Mouse (Mus musculus): ENCODE measurements around the gene Sdk1. TPM values are rescaled to one million over a fixed set of nuclear protein-coding genes. Genes with fewer than 3 reads are reported as not detected.
A peak's percentile ranks its signal among the peaks of the same experiment; 100 is the strongest.

Sdk1 gene
- polyA plus RNA-seq, 1 experiment from 2014 or later, result 0.73 TPM

GRCm38 (mm10) chr5:141689442-141690105, 448.3 kb downstream of the Sdk1 start:
- H3K27ac ChIP-seq (replicated peaks), result no peak overlapping the region
- no peaks in the 10 kb centered on the region for H3K27me3 ChIP-seq (ENCODE audit: low read depth, poor library complexity, severe bottlenecking)
- no peaks in the 10 kb centered on the region for H3K9me3 ChIP-seq (replicated peaks)
- 90% methylated on average over 12 of the region's 12 CpGs for WGBS
- no peak for DNase-seq (ENCODE audit: low spot score)
- H3K4me3 ChIP-seq, result no peak overlapping the region
- no peaks in the 10 kb centered on the region for H3K36me3 ChIP-seq
- peaks cover 17% of the 10 kb centered on the region for H3K4me1 ChIP-seq

DNA sequence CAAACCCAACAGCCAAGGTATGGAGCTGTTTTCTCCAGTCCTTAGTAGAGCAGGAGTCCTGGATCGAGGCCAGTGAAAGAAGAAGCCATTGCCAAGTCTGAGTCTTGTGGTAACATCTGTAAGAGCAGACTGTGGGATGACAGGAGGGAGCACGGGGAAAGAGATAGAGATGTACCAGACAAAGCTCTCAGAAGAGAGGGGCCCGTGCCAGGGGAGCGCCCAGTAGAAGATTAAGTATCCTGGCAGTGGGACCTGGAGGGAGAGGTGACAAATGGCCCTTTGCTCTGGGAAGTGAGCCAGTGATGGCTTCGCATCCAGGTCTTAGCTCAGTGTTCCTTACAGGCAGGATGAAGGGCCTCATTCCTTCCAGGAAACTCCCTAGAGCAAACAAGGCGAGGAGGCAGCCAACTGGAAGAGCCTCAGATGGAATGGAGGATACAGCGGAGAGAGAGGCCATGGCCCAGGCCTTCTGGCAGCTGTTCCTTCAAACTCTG, 450.2 kb downstream of the Sdk1 start:
- WGBS, result 92% methylated on average over 7 of the region's 7 CpGs
- H3K4me3 ChIP-seq, result no peak overlapping the region
- no peaks in the 10 kb centered on the region for H3K36me3 ChIP-seq
- peaks cover 23% of the 10 kb centered on the region for H3K4me1 ChIP-seq
- H3K27me3 ChIP-seq (ENCODE audit: low read depth, poor library complexity, severe bottlenecking), result no peaks in the 10 kb centered on the region
- H3K27ac ChIP-seq (replicated peaks), result no peak overlapping the region
- no peak for DNase-seq (ENCODE audit: low spot score)
- H3K9me3 ChIP-seq (replicated peaks), result no peaks in the 10 kb centered on the region

DNA sequence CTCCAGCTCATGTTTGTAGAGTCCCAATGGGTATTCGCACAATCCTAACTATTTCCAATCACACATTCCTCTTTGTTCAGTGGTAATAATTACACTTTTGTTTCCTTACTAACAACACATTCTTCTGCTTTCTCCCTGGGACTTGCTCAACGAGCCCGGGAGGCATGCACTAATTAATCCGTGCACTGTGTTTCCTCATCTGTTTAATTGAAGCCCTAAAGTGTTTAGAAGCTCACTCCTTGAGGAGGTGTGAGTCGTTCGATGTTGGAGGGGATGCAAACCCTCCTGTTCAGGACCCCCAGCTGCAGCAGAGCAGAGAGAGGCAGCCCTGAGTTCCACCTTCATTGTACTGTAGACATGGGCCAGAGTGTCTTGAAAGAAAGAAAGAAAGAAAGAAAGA, 452.4 kb downstream of the Sdk1 start:
- Histone ChIP-seq H3K36me3 (no peaks in the 10 kb centered on the region), H3K27me3 (ENCODE audit: low read depth, poor library complexity, severe bottlenecking) (no peaks in the 10 kb centered on the region), H3K9me3 (replicated peaks) (no peaks in the 10 kb centered on the region), H3K4me3 (no peak overlapping the region), H3K27ac (replicated peaks) (no peak overlapping the region), H3K4me1 (peaks cover 17% of the 10 kb centered on the region)
- WGBS, result 51% methylated on average over 6 of the region's 6 CpGs
- DNase-seq (ENCODE audit: low spot score), result no peak

- peaks cover 17% of the 10 kb centered on the region for H3K4me1 ChIP-seq
- no peak overlapping the region for H3K4me3 ChIP-seq
- no peaks in the 10 kb centered on the region for H3K9me3 ChIP-seq (replicated peaks)
- H3K27ac ChIP-seq (replicated peaks), result no peak overlapping the region
- H3K36me3 ChIP-seq, result no peaks in the 10 kb centered on the region
- no peak for DNase-seq (ENCODE audit: low spot score)
- WGBS, result 63% methylated on average over 12 of the region's 12 CpGs
- no peaks in the 10 kb centered on the region for H3K27me3 ChIP-seq (ENCODE audit: low read depth, poor library complexity, severe bottlenecking)
Observed at GRCm38 (mm10) chr5:141694901-141695300, 453.6 kb downstream of the Sdk1 start.

DNA sequence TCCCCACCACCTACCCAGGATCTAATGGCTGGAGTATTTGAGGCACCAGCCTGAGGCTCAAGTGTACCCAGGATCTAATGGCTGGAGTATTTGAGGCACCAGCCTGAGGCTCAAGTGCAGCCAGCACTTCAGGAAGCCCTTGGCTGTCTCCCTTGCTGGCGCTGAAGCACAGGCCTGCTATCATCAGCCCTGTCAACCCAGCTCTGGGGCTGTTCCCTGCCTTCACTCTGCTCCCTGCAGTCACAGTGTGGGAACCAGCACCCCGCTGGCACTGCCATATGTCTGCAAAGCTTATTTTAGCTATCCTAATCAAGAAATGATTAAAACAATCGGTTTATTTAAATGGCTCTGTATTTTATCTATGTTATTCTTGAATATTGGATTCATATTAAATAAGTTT, 457.1 kb downstream of the Sdk1 start:
- H3K27me3 ChIP-seq (ENCODE audit: low read depth, poor library complexity, severe bottlenecking), result no peaks in the 10 kb centered on the region
- no peak overlapping the region for H3K27ac ChIP-seq (replicated peaks)
- DNase-seq (ENCODE audit: low spot score), result no peak
- no peaks in the 10 kb centered on the region for H3K9me3 ChIP-seq (replicated peaks)
- H3K36me3 ChIP-seq, result no peaks in the 10 kb centered on the region
- 53% methylated on average over 3 of the region's 3 CpGs for WGBS
- peaks cover 11% of the 10 kb centered on the region for H3K4me1 ChIP-seq
- H3K4me3 ChIP-seq, result no peak overlapping the region

GRCm38 (mm10) chr5:141720751-141721150, 479.5 kb downstream of the Sdk1 start:
- DNase-seq (ENCODE audit: low spot score), result peak; percentile 38
- H3K4me1 ChIP-seq, result peaks cover 16% of the 10 kb centered on the region
- peak overlapping the region; percentile 72 for H3K27ac ChIP-seq (replicated peaks)
- 44% methylated on average over 3 of the region's 3 CpGs for WGBS
- no peaks in the 10 kb centered on the region for H3K9me3 ChIP-seq (replicated peaks)
- no peak overlapping the region for H3K4me3 ChIP-seq
- no peaks in the 10 kb centered on the region for H3K27me3 ChIP-seq (ENCODE audit: low read depth, poor library complexity, severe bottlenecking)
- no peaks in the 10 kb centered on the region for H3K36me3 ChIP-seq

GRCm38 (mm10) chr5:141727968-141728367, 486.7 kb downstream of the Sdk1 start:
- 54% methylated on average over 2 of the region's 2 CpGs for WGBS
- Histone ChIP-seq H3K9me3 (replicated peaks) (no peaks in the 10 kb centered on the region), H3K4me3 (no peak overlapping the region), H3K4me1 (peaks cover 10% of the 10 kb centered on the region; the same call in 1 of the 2 replicates), H3K27ac (replicated peaks) (no peak overlapping the region), H3K36me3 (no peaks in the 10 kb centered on the region), H3K27me3 (ENCODE audit: low read depth, poor library complexity, severe bottlenecking) (no peaks in the 10 kb centered on the region)
- DNase-seq (ENCODE audit: low spot score), result no peak

DNA sequence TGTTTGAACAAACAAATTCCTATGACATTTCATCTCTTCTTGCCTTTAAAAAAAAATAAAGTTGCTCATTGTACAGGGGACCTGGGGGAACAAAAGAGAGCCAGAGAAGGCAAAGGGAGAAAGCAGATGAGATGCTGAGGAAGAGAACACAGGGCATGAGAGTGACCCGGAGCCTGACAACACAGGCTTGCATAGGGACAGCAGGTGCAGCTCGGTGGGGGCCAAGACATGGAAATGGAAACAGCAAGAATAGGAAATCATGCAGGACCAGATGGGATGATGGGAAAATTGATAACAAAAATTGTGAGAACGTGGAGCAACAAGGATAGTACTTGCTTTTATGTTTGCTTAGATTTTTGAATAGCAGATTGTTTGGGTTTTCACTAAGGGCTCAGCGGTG, 488.7 kb downstream of the Sdk1 start:
- DNase-seq (ENCODE audit: low spot score), result no peak
- no peaks in the 10 kb centered on the region for H3K27me3 ChIP-seq (ENCODE audit: low read depth, poor library complexity, severe bottlenecking)
- WGBS, result 62% methylated on average over 4 of the region's 4 CpGs
- H3K36me3 ChIP-seq, result no peaks in the 10 kb centered on the region
- 0 out of 2 replicates have a peak overlapping the region, but pooled peaks have one; percentile 20 for H3K27ac ChIP-seq (replicated peaks)
- H3K9me3 ChIP-seq (replicated peaks), result no peaks in the 10 kb centered on the region
- no peak overlapping the region for H3K4me3 ChIP-seq
- H3K4me1 ChIP-seq, result peaks cover 10% of the 10 kb centered on the region; the same call in 1 of the 2 replicates

DNA sequence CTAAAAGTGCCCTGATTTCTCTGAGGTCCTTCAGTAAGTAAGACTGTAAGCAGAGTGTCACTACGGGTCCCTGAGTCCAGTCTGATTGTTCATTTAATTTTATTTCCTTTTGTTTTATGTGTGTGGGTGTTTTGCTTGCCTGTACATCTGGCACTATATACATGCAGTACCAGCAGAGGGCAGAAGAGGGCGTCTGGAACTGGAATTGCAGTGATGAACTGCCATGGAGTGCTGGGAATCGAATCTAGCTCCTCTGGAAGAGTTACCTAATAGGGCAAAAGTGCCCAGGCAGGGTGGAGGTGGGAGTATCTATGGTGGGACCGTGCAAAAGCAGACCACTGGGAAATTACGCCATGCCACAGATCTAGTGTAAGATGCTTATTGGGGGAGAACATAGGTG, 497.4 kb downstream of the Sdk1 start:
- WGBS, result 73% methylated on average over 5 of the region's 5 CpGs
- H3K9me3 ChIP-seq (replicated peaks), result no peaks in the 10 kb centered on the region
- no peak overlapping the region for H3K4me3 ChIP-seq
- H3K4me1 ChIP-seq, result no peaks in the 10 kb centered on the region
- no peak overlapping the region for H3K27ac ChIP-seq (replicated peaks)
- DNase-seq (ENCODE audit: low spot score), result no peak
- no peaks in the 10 kb centered on the region for H3K36me3 ChIP-seq
- no peaks in the 10 kb centered on the region for H3K27me3 ChIP-seq (ENCODE audit: low read depth, poor library complexity, severe bottlenecking)

- Histone ChIP-seq H3K9me3 (replicated peaks) (no peaks in the 10 kb centered on the region), H3K27ac (replicated peaks) (no peak overlapping the region), H3K4me1 (peaks cover under 1% of the 10 kb centered on the region), H3K27me3 (ENCODE audit: low read depth, poor library complexity, severe bottlenecking) (no peaks in the 10 kb centered on the region), H3K4me3 (no peak overlapping the region), H3K36me3 (no peaks in the 10 kb centered on the region)
- DNase-seq (ENCODE audit: low spot score), result no peak
- 91% methylated on average over 4 of the region's 4 CpGs for WGBS
Observed at GRCm38 (mm10) chr5:141748793-141749192, 507.5 kb downstream of the Sdk1 start.

GRCm38 (mm10) chr5:141754278-141754677, 513.0 kb downstream of the Sdk1 start:
- no peak overlapping the region for H3K27ac ChIP-seq (replicated peaks)
- no peaks in the 10 kb centered on the region for H3K36me3 ChIP-seq
- 37% methylated on average over 7 of the region's 7 CpGs for WGBS
- no peaks in the 10 kb centered on the region for H3K9me3 ChIP-seq (replicated peaks)
- peaks cover 14% of the 10 kb centered on the region for H3K4me1 ChIP-seq
- H3K27me3 ChIP-seq (ENCODE audit: low read depth, poor library complexity, severe bottlenecking), result no peaks in the 10 kb centered on the region
- H3K4me3 ChIP-seq, result no peak overlapping the region
- no peak for DNase-seq (ENCODE audit: low spot score)

- Histone ChIP-seq H3K4me3 (no peak overlapping the region), H3K9me3 (replicated peaks) (no peaks in the 10 kb centered on the region), H3K4me1 (peaks cover 12% of the 10 kb centered on the region), H3K36me3 (no peaks in the 10 kb centered on the region), H3K27me3 (ENCODE audit: low read depth, poor library complexity, severe bottlenecking) (no peaks in the 10 kb centered on the region), H3K27ac (replicated peaks) (no peak overlapping the region)
- WGBS, result 86% methylated on average over 8 of the region's 8 CpGs
- no peak for DNase-seq (ENCODE audit: low spot score)
Observed at GRCm38 (mm10) chr5:141758885-141759284, 517.6 kb downstream of the Sdk1 start.

DNA sequence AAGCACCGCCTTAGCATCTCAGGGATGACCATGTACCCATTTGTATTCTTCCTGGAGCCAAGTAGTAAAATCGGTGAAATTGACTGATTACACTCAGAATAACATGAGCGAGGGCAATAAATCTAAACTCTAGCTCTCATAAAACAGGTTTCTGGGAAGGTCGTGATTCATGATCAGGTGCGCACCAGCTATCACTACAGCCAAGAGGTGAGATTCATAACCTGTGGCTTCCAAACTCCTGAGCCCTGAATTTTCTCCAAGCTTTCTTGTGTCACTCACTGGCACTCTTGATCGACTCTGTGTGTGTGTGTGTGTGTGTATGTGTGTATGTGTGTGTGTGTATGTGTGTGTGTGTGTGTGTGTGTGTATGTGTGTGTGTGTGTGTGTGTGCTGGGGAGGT, 522.8 kb downstream of the Sdk1 start:
- Histone ChIP-seq H3K36me3 (no peaks in the 10 kb centered on the region), H3K4me3 (no peak overlapping the region), H3K27me3 (ENCODE audit: low read depth, poor library complexity, severe bottlenecking) (no peaks in the 10 kb centered on the region), H3K4me1 (no peaks in the 10 kb centered on the region), H3K9me3 (replicated peaks) (no peaks in the 10 kb centered on the region), H3K27ac (replicated peaks) (no peak overlapping the region)
- 93% methylated on average over 6 of the region's 6 CpGs for WGBS
- no peak for DNase-seq (ENCODE audit: low spot score)
